Mouse (Mus musculus) stomach, adult 2 months (tissue): ENCODE results near the gene B3gnt2. TPM values are rescaled to one million over a fixed set of nuclear protein-coding genes. Genes with fewer than 3 reads are reported as not detected.

ENCODE experiments used
- polyA plus RNA-seq: library from polyadenylated mRNA; depleted of rRNA; stranded (reverse); fragments of >200 nt; gene quantifications from 2 replicates; pipeline ENCODE4 v1.2.3, GENCODE M21; 2012; rRNA removed

The B3gnt2 gene
- 7.9 and 8.5 TPM in 2 replicates for polyA plus RNA-seq

DNA sequence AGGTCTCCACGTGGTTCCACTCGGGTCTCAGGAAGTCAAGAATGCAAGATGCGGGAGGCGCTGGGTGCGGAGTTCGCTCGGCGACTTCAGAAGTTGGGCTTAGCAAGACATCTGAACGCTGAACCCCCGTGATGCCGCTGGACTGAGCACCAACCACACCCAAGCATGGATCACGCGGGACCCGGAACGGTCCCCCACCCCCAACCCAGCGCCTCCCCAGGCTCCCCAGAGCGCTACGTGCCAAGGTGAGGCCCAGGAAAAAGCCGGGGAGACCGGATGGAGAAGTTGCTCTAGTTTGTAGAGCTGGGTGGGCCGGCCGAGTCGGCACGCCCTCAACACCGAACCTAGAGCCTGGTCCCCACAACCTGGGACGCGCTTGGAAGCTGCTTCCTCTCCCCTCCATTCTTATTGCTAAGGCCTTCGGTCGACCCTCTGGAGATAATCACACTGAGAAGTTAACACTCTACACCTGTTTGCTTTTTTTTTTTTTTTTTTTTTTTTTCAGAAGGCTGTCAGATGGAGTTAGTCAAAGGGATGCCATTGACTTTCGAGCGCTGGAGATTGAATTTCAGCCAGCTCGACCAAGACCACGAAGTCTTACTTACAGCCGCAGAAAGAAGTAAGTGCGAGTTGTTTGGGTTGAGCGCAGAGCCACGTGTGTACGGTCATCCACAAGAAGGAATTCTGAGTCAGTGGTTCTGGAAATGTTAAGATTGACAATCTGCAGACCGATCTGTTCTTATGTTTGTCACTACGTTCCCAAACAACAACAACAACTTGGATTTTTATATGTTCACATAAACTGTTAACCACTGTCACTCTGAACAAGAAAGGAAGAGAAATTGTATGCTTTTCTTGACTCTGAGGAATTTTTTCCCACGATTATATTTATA, at the start of gene B3gnt2:
Gene B3gnt2 (minus strand): TSS at position 627 of the 893 bp plus-strand sequence.

Other genes starting within 250 kb of the B3gnt2 start
- 0.95 and 1.2 TPM in 2 replicates for gene Zrsr1, start 111.0 kb upstream of the B3gnt2 start, polyA plus RNA-seq
- gene Gm28048, start 121.1 kb upstream of the B3gnt2 start, polyA plus RNA-seq = not detected in 2 replicates
- gene Commd1, start 121.4 kb upstream of the B3gnt2 start, polyA plus RNA-seq = 2.8 and 3.0 TPM in 2 replicates
- 118 and 173 TPM in 2 replicates for gene Cct4, start 129.6 kb upstream of the B3gnt2 start, polyA plus RNA-seq
- gene Fam161a, start 146.6 kb upstream of the B3gnt2 start, polyA plus RNA-seq = 0.18 and 0.23 TPM in 2 replicates